Mouse (Mus musculus): ENCODE data around the gene Sacm1l. TPM values are rescaled to one million over a fixed set of nuclear protein-coding genes. Genes with fewer than 3 reads are reported as not detected.

The Sacm1l gene
- polyA plus RNA-seq, 1 experiment from 2014 or later = 50.2 TPM

DNA sequence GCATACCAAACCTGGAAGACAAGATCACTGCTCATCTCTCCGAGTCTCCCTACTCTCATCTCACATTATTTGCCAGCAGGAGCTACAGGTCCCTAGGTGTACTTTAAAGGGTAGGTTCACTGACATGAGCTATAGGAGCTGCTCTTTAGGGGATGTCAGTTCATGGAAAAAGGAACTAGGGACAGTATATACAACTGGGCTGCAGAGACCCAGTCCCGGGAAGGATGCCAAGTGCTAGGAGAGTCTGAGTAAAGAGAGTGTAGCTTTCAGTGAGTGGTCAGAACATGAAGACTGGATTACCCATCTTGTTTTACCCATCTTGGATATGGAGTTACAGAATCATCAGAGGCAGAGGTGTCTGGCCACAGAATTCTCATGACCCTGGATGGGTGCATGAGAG, 67.8 kb downstream of the Sacm1l start:
- no peaks in the 10 kb centered on the region for H3K4me1 ChIP-seq (replicated peaks)
- ATAC-seq (ENCODE audit: low read depth) = no peak

DNA sequence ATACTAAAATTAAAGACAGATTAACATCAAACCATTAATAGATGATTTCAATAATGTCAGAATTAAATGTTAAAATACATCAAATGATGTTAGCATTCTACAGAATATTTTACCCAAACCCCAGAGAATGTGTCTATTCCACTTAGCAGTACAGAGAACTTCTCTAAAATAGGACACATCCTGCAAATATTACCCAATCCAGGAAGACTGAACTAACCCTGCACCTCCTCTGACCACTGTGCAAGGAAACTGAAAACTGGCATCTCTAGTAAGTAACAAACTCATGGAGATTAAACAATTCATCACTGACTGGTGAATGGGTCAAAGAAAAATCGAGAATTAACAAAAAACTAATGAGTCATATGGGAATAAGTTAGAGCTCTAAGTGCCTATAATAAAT, 72.0 kb downstream of the Sacm1l start:
- no peak for ATAC-seq (ENCODE audit: low read depth)

More for the DNA sequence above, 67.8 kb downstream of the Sacm1l start:
- Histone ChIP-seq H3K27me3 (no peaks in the 10 kb centered on the region), H3K36me3 (peaks cover 26% of the 10 kb centered on the region), H3K9me3 (no peaks in the 10 kb centered on the region), H3K27ac (replicated peaks) (no peak overlapping the region), H3K9ac (no peak overlapping the region), H3K4me3 (no peak overlapping the region), H3K4me2 (no peak overlapping the region)
- 94% methylated on average over 2 of the region's 2 CpGs for WGBS

DNA sequence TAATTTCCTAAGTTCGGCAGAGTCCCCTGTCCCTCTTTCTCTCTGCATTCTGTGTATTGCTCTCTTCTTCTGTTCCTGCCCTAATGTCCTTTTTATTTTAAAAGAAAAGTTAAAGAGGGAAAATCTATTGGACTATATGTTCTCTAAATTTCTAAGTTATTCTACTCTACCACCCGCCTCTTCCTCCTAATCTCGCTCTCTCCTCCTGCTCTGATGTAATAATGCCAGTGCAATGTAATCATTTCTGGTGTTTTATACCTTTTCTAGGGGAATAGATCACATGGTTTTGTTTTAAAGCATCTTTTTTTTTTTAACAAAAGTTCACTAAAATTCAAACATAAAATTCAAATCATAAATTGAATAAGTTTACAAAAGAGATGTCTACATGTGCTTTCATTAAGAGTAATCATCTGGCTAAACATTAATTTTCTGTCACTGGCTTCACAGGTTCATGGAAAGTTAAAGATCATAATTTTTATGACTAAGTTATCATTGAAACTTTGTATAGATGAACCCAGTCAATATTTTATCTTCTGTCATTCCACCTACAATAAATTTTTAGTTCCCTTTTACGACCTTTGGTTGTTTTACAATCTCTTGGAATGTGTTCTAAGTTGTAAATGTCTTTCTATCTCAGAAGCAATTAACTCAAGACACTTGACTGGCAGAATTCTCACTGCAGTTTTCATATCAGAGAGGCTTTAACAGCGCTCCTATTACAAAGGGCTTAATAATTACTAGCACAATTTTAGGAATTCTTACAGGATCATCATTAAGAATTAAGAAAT, 90.9 kb downstream of the Sacm1l start:
- H3K4me1 ChIP-seq (replicated peaks) = no peaks in the 10 kb centered on the region
- no peak for ATAC-seq (ENCODE audit: low read depth)
- H3K4me3 ChIP-seq = no peak overlapping the region
- no peak overlapping the region for H3K9ac ChIP-seq
- H3K4me2 ChIP-seq = no peak overlapping the region
- no peaks in the 10 kb centered on the region for H3K9me3 ChIP-seq
- 75% methylated on average over 5 of the region's 5 CpGs for WGBS
- no peaks in the 10 kb centered on the region for H3K36me3 ChIP-seq
- no peak overlapping the region for H3K27ac ChIP-seq (replicated peaks)
- no peaks in the 10 kb centered on the region for H3K27me3 ChIP-seq

More for the DNA sequence above, 72.0 kb downstream of the Sacm1l start:
- H3K4me2 ChIP-seq = no peak overlapping the region
- WGBS = 76% methylated on average over 1 of the region's 1 CpGs
- peaks cover 4% of the 10 kb centered on the region; the same call in 1 of the 2 replicates for H3K36me3 ChIP-seq
- no peaks in the 10 kb centered on the region for H3K27me3 ChIP-seq
- H3K9me3 ChIP-seq = no peaks in the 10 kb centered on the region
- H3K27ac ChIP-seq (replicated peaks) = no peak overlapping the region
- no peak overlapping the region for H3K9ac ChIP-seq
- H3K4me1 ChIP-seq (replicated peaks) = no peaks in the 10 kb centered on the region
- H3K4me3 ChIP-seq = no peak overlapping the region

DNA sequence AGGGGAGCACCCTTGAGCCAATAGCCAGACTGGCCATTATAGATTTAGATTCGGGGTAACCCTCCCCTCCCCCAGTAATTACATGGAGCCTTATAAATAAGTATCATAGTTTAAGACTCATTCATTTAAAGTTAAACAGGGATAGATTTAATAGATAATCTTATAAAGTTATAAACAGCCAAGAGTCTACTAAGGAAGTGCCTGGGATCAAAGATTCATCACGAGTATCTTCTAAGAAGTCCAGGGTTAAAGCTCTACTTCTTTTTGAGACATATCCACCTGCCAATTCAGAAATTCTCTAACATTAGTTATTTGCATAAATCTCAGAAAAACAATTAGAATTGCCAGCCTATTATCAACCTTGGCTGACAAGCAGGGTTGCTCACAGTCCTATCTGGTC, 95.2 kb downstream of the Sacm1l start:
- H3K9me3 ChIP-seq = no peaks in the 10 kb centered on the region
- 90% methylated on average over 2 of the region's 2 CpGs for WGBS
- no peaks in the 10 kb centered on the region for H3K4me1 ChIP-seq (replicated peaks)
- no peak overlapping the region for H3K4me3 ChIP-seq
- H3K4me2 ChIP-seq = no peak overlapping the region
- no peak overlapping the region for H3K27ac ChIP-seq (replicated peaks)
- no peaks in the 10 kb centered on the region for H3K27me3 ChIP-seq
- no peaks in the 10 kb centered on the region for H3K36me3 ChIP-seq
- no peak for ATAC-seq (ENCODE audit: low read depth)
- H3K9ac ChIP-seq = no peak overlapping the region

DNA sequence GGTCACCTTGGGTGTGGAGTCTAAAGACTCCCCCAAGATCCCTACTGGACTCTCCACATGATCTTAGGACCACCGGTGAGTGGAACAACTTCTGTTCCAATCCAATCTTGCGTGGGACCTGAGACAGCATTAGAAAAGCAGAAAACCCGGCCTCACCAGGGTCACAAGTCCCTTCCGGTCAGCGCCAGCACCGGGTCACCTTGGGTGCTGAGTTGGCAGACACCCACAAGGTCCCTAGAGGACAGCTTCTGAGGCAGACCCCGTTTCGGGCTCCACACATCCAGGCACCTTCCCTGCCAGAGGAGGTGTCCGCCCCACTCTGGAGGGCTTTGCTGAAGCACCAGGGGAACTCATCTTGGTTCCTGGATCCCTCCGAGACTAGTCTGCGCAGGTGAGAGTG, 96.3 kb downstream of the Sacm1l start:
- H3K27ac ChIP-seq (replicated peaks) = no peak overlapping the region
- 91% methylated on average over 11 of the region's 11 CpGs for WGBS
- H3K4me1 ChIP-seq (replicated peaks) = no peaks in the 10 kb centered on the region
- no peak overlapping the region for H3K4me3 ChIP-seq
- H3K9ac ChIP-seq = no peak overlapping the region
- H3K36me3 ChIP-seq = no peaks in the 10 kb centered on the region
- H3K4me2 ChIP-seq = no peak overlapping the region
- no peaks in the 10 kb centered on the region for H3K9me3 ChIP-seq
- no peaks in the 10 kb centered on the region for H3K27me3 ChIP-seq
- ATAC-seq (ENCODE audit: low read depth) = no peak

DNA sequence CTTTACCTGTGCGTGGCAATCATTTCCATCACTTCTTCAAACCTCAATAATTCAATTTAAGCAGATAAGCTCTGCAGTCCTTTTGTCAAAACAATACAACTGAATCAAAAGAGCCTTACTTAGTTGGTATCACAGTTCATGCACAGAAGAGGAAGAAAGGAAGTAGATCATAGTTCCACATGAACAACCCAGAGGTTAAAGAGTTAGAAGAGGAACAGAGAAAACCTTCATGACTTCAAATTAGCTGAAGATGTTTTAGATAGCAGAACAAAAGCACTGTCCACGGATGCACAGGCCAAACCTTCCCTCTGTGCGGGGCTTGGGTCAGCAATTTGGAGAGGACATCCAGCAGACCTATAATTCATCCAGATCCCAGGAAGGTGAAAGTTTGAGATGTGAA, 102.1 kb downstream of the Sacm1l start:
- Histone ChIP-seq H3K27ac (replicated peaks) (no peak overlapping the region), H3K4me1 (replicated peaks) (no peaks in the 10 kb centered on the region), H3K27me3 (no peaks in the 10 kb centered on the region), H3K36me3 (no peaks in the 10 kb centered on the region), H3K4me2 (no peak overlapping the region), H3K9me3 (no peaks in the 10 kb centered on the region), H3K9ac (no peak overlapping the region), H3K4me3 (no peak overlapping the region)
- ATAC-seq (ENCODE audit: low read depth) = no peak
- 80% methylated on average over 3 of the region's 3 CpGs for WGBS

DNA sequence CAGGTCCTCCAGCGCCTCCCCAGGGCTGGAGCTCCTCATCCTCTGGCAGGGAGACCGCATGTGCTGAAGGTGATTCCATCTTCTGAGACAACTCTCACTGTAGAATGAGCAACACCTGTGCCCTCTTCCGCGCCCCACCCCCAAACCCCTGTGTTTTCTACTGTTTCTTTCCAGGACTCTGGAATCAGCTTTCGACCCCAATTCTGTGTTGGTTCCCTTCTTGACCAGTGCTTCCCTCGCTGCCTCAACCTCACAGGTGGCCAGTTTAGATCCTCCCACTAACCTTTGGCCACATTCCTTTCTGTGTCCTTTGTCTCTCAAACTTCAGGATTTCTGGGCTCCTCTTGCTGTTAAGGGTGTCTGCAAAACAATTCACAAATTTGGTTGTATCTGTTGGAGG, 102.7 kb downstream of the Sacm1l start, which contains the start of gene Slc6a20b:
Gene Slc6a20b (minus strand): TSS at position 285 of the 400 bp plus-strand sequence.
- no peak within 1 kb of the TSS for H3K27ac ChIP-seq (replicated peaks)
- no peaks in the 10 kb centered on the region for H3K36me3 ChIP-seq
- no peak for ATAC-seq (ENCODE audit: low read depth)
- no peaks in the 10 kb centered on the region for H3K4me1 ChIP-seq (replicated peaks)
- WGBS = 83% methylated on average over 6 of the region's 6 CpGs
- H3K9ac ChIP-seq = no peak within 1 kb of the TSS
- no peaks in the 10 kb centered on the region for H3K9me3 ChIP-seq
- H3K27me3 ChIP-seq = no peaks in the 10 kb centered on the region
- H3K4me3 ChIP-seq = no peak within 1 kb of the TSS
- no peak within 1 kb of the TSS for H3K4me2 ChIP-seq

DNA sequence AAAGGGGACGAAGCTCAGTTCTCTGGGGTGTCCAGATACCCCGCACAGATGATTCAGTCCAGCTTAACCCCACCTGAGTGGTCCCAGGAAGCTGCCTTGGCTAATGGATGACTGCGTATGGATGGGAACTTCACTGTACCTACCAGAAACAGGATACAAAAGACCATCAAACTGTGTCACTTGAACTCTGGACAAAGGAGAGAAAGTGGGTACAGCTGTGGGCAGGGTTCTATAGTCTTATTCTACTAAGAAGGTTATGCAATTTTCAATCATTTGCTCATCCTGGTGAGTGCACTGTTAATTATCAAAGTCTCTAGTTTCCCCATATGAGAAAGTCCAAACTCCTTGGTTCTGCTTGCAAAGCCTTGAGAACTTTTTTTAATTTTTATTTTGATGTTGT, 103.4 kb downstream of the Sacm1l start:
- WGBS = 89% methylated on average over 3 of the region's 3 CpGs
- H3K9me3 ChIP-seq = no peaks in the 10 kb centered on the region
- H3K4me1 ChIP-seq (replicated peaks) = no peaks in the 10 kb centered on the region
- H3K27me3 ChIP-seq = no peaks in the 10 kb centered on the region
- ATAC-seq (ENCODE audit: low read depth) = no peak
- H3K27ac ChIP-seq (replicated peaks) = no peak overlapping the region
- H3K9ac ChIP-seq = no peak overlapping the region
- no peak overlapping the region for H3K4me2 ChIP-seq
- no peaks in the 10 kb centered on the region for H3K36me3 ChIP-seq
- no peak overlapping the region for H3K4me3 ChIP-seq

DNA sequence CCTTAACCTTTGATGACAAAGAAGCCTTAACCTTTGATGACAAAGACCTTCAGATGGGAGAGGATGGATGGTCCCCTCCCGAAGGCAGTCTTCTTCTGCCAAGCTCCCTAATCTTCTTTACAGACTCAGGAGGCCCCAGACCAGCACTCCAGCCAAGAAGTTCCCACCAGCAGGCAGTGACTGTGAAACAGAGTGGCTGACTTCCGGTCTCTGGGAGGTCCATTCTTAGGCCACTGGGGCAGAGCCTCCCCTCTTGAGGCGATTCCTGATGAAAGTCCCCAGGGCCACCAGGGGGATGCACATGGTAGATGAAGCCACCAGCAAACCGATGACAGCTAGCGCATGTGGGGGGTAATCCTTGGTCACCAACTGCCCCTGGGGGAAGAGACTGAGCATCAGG, 107.2 kb downstream of the Sacm1l start:
- Histone ChIP-seq H3K4me1 (replicated peaks) (no peaks in the 10 kb centered on the region), H3K36me3 (no peaks in the 10 kb centered on the region), H3K27me3 (no peaks in the 10 kb centered on the region), H3K27ac (replicated peaks) (no peak overlapping the region), H3K4me2 (no peak overlapping the region), H3K9ac (no peak overlapping the region), H3K4me3 (no peak overlapping the region), H3K9me3 (no peaks in the 10 kb centered on the region)
- 72% methylated on average over 5 of the region's 5 CpGs for WGBS
- no peak for ATAC-seq (ENCODE audit: low read depth)

DNA sequence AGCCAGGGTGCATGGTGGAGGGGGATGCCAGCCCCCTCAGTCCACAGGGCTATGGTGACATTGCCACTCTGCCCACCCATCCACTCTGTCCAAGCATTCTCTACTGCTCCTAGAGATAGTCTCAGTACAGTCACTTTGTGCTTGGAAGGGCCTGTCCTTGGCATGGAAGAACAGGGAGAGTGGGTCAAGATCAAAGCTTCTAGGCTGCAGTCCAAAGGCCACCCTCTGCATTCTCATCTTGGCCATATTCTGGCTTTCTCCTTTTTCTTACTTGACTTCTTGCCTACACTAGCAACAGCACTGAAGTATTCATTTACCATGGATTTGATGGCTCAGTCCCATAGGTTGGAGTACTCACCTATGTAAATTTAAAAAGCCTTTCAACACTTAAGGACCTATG, 108.7 kb downstream of the Sacm1l start:
- no peak overlapping the region for H3K4me2 ChIP-seq
- no peak overlapping the region for H3K27ac ChIP-seq (replicated peaks)
- H3K27me3 ChIP-seq = no peaks in the 10 kb centered on the region
- H3K9me3 ChIP-seq = no peaks in the 10 kb centered on the region
- no peak overlapping the region for H3K4me3 ChIP-seq
- H3K9ac ChIP-seq = no peak overlapping the region
- ATAC-seq (ENCODE audit: low read depth) = no peak
- no peaks in the 10 kb centered on the region for H3K4me1 ChIP-seq (replicated peaks)
- H3K36me3 ChIP-seq = no peaks in the 10 kb centered on the region

DNA sequence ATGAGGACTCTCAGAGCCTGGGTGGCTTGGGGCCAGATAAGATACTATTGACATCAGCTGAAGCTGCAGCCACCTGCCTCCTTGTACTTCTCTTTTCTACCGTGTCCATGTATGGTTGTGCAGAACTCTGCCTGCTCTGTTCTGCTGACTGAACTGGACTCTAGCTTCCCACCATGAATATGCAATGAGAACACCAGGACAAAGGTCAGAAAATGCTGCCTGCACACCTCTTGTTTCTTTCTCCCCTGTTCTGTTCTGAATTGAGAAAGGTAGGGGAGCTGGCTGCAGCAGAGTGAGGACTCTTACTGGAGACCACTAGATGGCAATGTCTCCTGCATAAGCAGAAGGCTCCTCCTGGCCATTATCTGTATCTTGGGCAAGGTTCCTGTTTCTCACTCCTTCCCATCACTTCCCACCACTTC, 109.1 kb downstream of the Sacm1l start:
- Histone ChIP-seq H3K27me3 (no peaks in the 10 kb centered on the region), H3K4me3 (no peak overlapping the region), H3K9ac (no peak overlapping the region), H3K9me3 (no peaks in the 10 kb centered on the region), H3K4me2 (no peak overlapping the region), H3K27ac (replicated peaks) (no peak overlapping the region), H3K4me1 (replicated peaks) (no peaks in the 10 kb centered on the region), H3K36me3 (no peaks in the 10 kb centered on the region)
- 0 out of 2 replicates have a peak, but pooled peaks have one; percentile 40 for ATAC-seq (ENCODE audit: low read depth)
- 74% methylated on average over 1 of the region's 1 CpGs for WGBS

DNA sequence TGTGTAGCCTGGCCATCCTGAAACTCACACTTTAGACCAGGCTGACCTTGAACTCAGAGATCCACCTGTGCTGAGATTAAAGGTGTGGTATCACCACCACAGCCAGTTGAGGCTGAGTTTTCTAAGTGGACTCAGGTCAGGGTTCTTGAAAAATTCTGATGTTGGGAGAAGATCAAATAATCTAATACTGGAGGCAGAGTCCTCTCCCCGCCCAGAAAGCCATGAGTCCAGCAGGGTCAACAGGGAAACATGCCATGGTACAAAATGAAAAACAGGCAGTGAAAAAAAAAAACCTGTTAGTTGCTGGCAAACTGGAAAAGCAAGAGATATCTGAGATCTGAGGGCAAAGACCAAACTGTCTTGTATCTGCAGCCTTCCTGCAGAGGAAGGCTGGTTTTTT, 110.5 kb downstream of the Sacm1l start:
- no peak for ATAC-seq (ENCODE audit: low read depth)
- Histone ChIP-seq H3K4me1 (replicated peaks) (no peaks in the 10 kb centered on the region), H3K27me3 (no peaks in the 10 kb centered on the region), H3K9ac (no peak overlapping the region), H3K4me2 (no peak overlapping the region), H3K4me3 (no peak overlapping the region), H3K36me3 (no peaks in the 10 kb centered on the region), H3K9me3 (no peaks in the 10 kb centered on the region), H3K27ac (replicated peaks) (no peak overlapping the region)
- WGBS = 75% methylated on average over 1 of the region's 1 CpGs
